Mouse (Mus musculus): ENCODE results near the gene 2900026A02Rik. TPM values are rescaled to one million over a fixed set of nuclear protein-coding genes. Genes with fewer than 3 reads are reported as not detected.

The 2900026A02Rik gene
- polyA plus RNA-seq (2015; fragmentation: Nextera tagmentation; extraction: Ambion mirVana), result 4.3 and 5.1 TPM in 2 replicates

DNA sequence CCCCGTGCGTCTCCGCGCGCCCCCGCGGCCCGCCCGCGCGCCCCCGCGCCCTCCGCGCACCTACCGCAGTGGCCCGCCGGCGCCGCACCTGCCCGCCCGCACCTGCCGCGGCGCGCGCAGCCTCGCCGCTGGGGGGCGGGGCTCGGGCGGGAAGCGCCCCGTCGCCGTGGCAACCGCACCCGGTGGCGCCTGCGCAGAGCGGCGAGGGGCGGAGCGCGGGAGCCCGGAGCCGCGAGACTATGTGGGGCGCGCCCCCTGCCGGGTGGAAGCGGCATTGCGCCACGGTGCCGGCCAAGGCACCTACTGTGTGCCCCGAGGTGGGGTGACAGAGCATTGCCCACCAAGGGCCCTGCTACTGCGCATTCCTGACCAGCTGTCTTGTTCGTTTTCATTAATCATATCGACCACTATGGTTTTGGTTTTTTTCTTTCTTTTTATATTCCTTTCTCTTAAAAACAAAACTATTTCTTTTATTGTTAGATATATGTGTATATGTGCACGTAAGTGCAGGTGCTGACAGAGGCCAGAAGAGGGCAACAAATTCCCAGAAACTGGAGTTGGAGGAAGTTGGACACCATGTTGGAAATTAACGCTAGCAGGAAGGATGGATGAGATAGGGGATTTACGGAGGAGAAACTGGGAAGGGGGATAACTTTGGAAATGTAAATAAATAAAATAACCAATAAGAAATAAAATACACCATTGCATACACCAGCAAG, at the start of gene 2900026A02Rik:
Gene 2900026A02Rik (minus strand): TSS at position 90 of the 719 bp plus-strand sequence.
- Histone ChIP-seq H3K27me3 (no peaks in the 10 kb centered on the region), H3K4me3 (peak within 1 kb of the TSS; percentile 60), H3K4me1 (peaks cover 20% of the 10 kb centered on the region), H3K9me3 (replicated peaks) (no peaks in the 10 kb centered on the region), H3K27ac (no peak within 1 kb of the TSS), H3K36me3 (ENCODE audit: poor library complexity, severe bottlenecking) (no peaks in the 10 kb centered on the region), H3K4me2 (peak within 1 kb of the TSS; percentile 91), H3K9ac (peak within 1 kb of the TSS; percentile 72)
- peak; percentile 44; the same call in 1 of the 2 replicates for ATAC-seq
- 9% methylated on average over 45 of the region's 62 CpGs for WGBS

DNA sequence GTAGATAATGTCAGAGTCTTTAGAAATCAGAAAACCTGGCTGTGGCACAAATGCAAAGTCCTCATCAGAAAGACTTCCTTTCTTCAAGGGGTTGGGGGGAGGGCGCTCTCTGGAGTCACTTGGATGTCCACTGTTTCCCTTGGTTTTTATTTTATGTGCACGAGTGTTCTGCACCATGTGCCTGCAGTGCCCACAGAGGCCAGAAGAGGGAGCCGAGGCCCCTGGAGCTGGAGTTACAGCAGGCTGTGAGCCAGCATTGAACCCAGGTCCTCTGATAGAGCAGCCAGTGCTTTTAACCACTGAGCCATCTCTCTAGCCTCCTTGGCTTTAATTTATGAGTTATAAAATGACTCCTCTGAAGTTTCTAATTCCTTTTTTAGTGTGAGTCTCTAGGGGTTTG, 49.0 kb upstream of the 2900026A02Rik start:
- WGBS, result 70% methylated on average over 3 of the region's 3 CpGs
- Histone ChIP-seq H3K27ac (no peak overlapping the region), H3K36me3 (ENCODE audit: poor library complexity, severe bottlenecking) (peaks cover 44% of the 10 kb centered on the region), H3K9me3 (replicated peaks) (0 out of 2 replicates have a peak, but pooled peaks cover 6% of the 10 kb centered on the region), H3K4me2 (no peak overlapping the region), H3K27me3 (no peaks in the 10 kb centered on the region), H3K4me3 (no peak overlapping the region), H3K4me1 (no peaks in the 10 kb centered on the region), H3K9ac (no peak overlapping the region)
- no peak for ATAC-seq

DNA sequence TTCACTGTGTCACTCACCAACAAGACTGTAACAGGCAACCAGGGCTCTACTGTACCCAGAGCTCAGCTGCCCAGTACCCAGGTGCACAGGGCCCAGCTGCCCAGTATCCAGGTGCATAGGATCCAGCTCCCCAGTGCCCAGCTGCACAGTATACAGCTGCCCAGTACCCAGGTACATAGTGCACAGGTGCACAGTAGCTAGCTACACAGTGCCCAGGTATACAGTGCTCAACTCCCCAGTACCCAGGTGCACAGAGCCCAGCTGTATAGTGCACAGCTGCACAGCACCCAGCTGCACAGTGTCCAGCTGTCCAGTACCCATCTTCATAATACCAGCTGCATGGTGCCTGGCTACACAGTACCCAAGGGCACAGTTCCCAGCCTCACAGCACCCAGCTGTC, 47.2 kb upstream of the 2900026A02Rik start:
- H3K4me3 ChIP-seq, result no peak overlapping the region
- no peak overlapping the region for H3K9ac ChIP-seq
- no peaks in the 10 kb centered on the region for H3K4me1 ChIP-seq
- no peak overlapping the region for H3K4me2 ChIP-seq
- H3K36me3 ChIP-seq (ENCODE audit: poor library complexity, severe bottlenecking), result peaks cover 46% of the 10 kb centered on the region
- 0 out of 2 replicates have a peak, but pooled peaks cover 6% of the 10 kb centered on the region for H3K9me3 ChIP-seq (replicated peaks)
- H3K27me3 ChIP-seq, result no peaks in the 10 kb centered on the region
- ATAC-seq, result 0 out of 2 replicates have a peak, but pooled peaks have one; percentile 30
- no peak overlapping the region for H3K27ac ChIP-seq

DNA sequence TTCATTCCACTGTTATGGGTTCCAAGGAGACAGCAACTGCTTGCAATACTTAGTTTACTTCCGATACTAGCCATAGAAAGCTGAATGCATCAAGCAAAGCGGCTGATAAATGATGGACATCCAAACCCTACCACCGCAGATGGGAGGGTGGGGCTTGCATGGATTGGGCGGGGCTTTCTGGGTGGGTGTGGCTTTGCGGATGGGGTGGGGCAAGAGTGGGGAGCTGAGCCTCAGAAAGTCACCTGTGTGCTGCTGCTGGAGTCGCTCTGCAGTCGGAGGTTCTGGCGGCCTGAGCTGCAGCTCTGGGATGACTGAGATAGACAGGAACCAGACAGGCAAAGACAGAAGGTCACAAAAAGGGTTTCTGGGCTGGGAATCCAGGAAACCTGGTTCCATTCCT, 44.6 kb upstream of the 2900026A02Rik start:
- Histone ChIP-seq H3K9ac (no peak overlapping the region), H3K4me3 (no peak overlapping the region), H3K4me2 (no peak overlapping the region), H3K27me3 (no peaks in the 10 kb centered on the region), H3K9me3 (replicated peaks) (0 out of 2 replicates have a peak, but pooled peaks cover 6% of the 10 kb centered on the region), H3K36me3 (ENCODE audit: poor library complexity, severe bottlenecking) (peaks cover 45% of the 10 kb centered on the region), H3K4me1 (no peaks in the 10 kb centered on the region), H3K27ac (no peak overlapping the region)
- 93% methylated on average over 8 of the region's 8 CpGs for WGBS
- no peak for ATAC-seq

DNA sequence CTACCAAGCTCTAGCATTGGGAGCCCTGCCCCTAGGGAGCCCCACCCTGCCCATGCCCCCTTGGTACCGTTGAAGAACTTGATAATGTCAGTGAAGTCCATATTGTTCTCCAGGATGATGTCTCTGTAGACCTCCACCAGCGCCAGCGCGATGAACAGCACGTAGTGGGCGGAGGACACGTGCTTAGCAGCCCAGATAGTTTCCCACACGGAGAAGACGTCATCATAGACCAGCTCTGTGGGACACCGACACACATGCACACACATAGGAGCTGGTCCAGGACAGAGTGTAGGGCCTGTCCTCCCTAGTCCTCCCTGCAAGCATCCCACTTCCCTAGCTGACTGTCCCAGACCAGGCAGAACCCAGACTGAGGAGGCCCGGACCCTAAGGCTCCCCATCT, 29.8 kb upstream of the 2900026A02Rik start:
- 0 out of 2 replicates have a peak, but pooled peaks cover 16% of the 10 kb centered on the region for H3K36me3 ChIP-seq (ENCODE audit: poor library complexity, severe bottlenecking)

DNA sequence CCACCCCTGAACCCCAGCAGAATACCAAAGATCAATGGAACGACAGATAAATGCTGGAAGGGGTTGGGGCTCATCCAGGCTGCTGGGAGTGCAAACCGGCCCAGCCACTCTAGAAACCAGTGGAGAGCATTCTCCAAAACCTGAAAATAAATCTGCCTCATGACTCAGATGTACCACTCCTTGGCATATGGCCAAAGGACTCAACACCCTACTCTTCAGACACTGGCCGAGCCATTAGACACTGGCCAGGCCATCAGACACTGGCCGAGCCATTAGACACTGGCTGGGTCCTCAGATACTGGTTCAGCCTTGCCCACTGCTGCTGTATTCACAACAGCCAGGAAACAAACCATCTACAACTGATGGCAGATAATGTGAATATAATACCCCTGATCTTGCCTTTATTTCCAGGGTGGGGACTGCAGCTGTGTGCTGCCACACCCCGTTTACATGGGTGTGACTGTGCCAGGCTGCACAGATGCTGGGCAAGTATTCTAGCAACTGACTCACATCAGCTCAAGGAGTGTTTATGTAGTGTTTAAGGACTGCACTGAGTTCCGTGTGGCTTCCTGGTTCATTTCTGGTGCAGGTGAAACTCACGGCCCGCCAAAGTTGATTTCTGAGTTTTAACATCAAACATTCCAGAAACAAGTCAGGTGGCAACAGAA, 28.4 kb upstream of the 2900026A02Rik start:
- Histone ChIP-seq H3K9me3 (replicated peaks) (no peaks in the 10 kb centered on the region), H3K36me3 (ENCODE audit: poor library complexity, severe bottlenecking) (peaks cover 18% of the 10 kb centered on the region; the same call in 1 of the 2 replicates), H3K27me3 (no peaks in the 10 kb centered on the region), H3K4me1 (no peaks in the 10 kb centered on the region), H3K9ac (no peak overlapping the region), H3K27ac (no peak overlapping the region), H3K4me3 (no peak overlapping the region), H3K4me2 (no peak overlapping the region)
- ATAC-seq, result no peak
- WGBS, result 93% methylated on average over 8 of the region's 8 CpGs

More for the DNA sequence above, 29.8 kb upstream of the 2900026A02Rik start:
- Histone ChIP-seq H3K9me3 (replicated peaks) (no peaks in the 10 kb centered on the region), H3K4me2 (no peak overlapping the region), H3K4me1 (no peaks in the 10 kb centered on the region), H3K9ac (no peak overlapping the region), H3K27me3 (no peaks in the 10 kb centered on the region), H3K27ac (no peak overlapping the region), H3K4me3 (no peak overlapping the region)
- no peak for ATAC-seq
- WGBS, result 95% methylated on average over 11 of the region's 11 CpGs

DNA sequence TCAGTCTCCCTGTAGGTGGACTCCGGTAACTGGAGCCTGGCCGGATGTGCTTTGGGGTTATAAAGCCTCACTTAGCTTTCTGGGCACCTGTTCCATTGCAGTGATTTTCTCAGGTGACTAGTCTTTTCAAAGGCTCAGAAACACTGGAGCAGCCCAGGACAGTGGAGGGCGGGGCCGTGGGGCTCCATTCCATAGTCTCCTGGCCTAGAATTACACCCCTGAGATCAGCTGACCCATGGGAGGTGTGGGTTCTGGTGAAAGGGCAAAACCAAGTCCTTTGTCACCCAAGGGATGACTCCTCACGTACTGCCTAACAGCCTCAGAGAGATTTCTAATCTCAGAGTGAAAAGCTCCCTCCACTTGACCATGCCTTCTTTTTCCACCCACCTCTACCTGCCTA, 9.2 kb upstream of the 2900026A02Rik start:
- no peaks in the 10 kb centered on the region for H3K36me3 ChIP-seq (ENCODE audit: poor library complexity, severe bottlenecking)
- no peak overlapping the region for H3K4me2 ChIP-seq
- peaks cover 13% of the 10 kb centered on the region for H3K4me1 ChIP-seq
- WGBS, result 87% methylated on average over 5 of the region's 5 CpGs
- no peak overlapping the region for H3K4me3 ChIP-seq
- H3K27ac ChIP-seq, result no peak overlapping the region
- H3K9me3 ChIP-seq (replicated peaks), result no peaks in the 10 kb centered on the region
- no peaks in the 10 kb centered on the region for H3K27me3 ChIP-seq
- no peak overlapping the region for H3K9ac ChIP-seq
- ATAC-seq, result no peak

DNA sequence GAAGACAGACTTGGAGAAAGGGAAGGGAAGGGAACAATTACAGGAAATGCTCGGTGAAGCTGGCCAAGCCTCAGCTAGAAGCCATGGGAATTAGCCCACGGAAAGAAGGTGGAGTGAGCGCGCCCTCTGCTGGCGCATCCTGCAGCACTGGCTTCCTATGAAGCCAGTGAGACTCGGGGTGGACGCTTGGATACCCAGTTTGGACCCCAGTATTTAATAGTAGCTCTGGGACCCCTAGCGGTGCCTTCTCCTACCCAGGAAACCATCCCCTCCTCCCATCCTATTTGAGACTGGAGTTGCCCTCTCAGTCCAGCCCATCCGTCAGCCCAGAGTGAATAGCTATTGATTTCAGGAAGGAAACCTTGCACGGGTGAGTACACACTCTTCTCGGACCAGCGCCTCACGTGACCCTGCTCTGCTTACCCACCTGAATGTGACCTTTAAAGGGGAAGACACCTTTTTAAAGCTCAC, 5.6 kb upstream of the 2900026A02Rik start, which contains the start of gene Tmem211:
Gene Tmem211 (plus strand): TSS at position 278 of the 471 bp plus-strand sequence.
- H3K36me3 ChIP-seq (ENCODE audit: poor library complexity, severe bottlenecking), result no peaks in the 10 kb centered on the region
- peak within 1 kb of the TSS; percentile 59 for H3K9ac ChIP-seq
- H3K9me3 ChIP-seq (replicated peaks), result no peaks in the 10 kb centered on the region
- no peaks in the 10 kb centered on the region for H3K27me3 ChIP-seq
- WGBS, result 0% methylated on average over 13 of the region's 13 CpGs
- peak within 1 kb of the TSS; percentile 56 for H3K4me2 ChIP-seq
- no peak within 1 kb of the TSS for H3K27ac ChIP-seq
- peak within 1 kb of the TSS; percentile 20 for H3K4me3 ChIP-seq
- ATAC-seq, result peak; percentile 88
- H3K4me1 ChIP-seq, result peaks cover 14% of the 10 kb centered on the region

DNA sequence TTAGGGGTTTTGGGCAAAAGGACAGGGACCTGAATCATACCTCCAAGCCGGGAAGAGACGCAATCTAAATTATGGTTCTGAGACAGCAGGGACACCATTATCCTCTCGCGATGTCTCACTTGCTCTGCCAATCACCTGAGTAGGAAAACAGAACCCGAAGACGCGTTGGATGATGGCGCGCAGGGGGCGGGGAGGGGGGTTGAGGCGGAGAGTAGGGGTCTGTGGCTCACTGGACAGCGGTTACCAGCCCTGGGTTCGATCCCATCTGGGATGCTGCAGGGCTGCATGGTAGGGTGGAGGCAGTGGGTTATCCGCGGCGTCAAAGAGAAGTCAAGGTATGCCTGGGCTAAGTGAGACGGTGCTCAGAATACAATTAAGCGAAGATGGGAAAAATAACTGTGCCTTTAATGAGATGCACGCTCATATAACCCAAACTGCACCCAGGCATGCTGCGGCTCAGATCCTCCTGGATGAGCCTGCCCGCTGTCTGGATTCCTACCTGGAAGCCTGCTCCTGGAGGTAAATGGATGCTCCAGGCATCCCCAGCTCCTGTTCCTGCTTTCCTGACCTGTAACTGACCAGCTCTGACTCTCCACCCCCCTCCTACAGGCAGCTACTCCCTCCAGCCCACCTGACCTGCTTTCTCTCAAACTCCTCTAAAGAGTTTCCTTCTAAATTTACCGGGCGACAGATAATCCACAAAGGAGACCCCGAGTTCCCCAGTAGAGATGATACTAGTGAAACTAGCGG, 4.8 kb upstream of the 2900026A02Rik start:
- H3K9ac ChIP-seq, result peak overlapping the region; percentile 59
- no peaks in the 10 kb centered on the region for H3K9me3 ChIP-seq (replicated peaks)
- no peaks in the 10 kb centered on the region for H3K36me3 ChIP-seq (ENCODE audit: poor library complexity, severe bottlenecking)
- WGBS, result 9% methylated on average over 25 of the region's 25 CpGs
- peak overlapping the region; percentile 20 for H3K4me3 ChIP-seq
- no peak overlapping the region for H3K27ac ChIP-seq
- ATAC-seq, result peak; percentile 34
- peaks cover 14% of the 10 kb centered on the region for H3K4me1 ChIP-seq
- no peaks in the 10 kb centered on the region for H3K27me3 ChIP-seq
- H3K4me2 ChIP-seq, result peak overlapping the region; percentile 56

DNA sequence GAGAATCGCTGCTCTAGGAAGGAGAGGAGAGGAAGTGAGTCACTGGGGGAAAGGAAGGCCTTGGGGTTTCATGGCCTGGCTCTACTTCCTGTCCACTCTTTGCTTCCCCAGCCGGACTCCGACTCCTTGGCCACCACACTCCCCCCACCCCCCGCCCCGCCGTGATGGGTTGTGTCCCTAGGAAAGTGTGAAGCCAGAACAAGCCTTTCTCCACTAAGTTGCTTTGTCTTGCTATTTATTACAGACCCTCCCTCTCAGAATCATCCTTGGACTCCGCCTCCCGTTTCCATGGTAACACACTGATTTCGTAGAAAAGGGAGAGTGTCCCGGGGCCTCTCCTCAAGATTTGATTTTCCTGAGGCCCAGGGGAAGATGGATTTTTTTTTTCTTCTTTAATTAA, 4.2 kb upstream of the 2900026A02Rik start:
- WGBS, result 13% methylated on average over 10 of the region's 10 CpGs
- H3K4me3 ChIP-seq, result no peak overlapping the region

DNA sequence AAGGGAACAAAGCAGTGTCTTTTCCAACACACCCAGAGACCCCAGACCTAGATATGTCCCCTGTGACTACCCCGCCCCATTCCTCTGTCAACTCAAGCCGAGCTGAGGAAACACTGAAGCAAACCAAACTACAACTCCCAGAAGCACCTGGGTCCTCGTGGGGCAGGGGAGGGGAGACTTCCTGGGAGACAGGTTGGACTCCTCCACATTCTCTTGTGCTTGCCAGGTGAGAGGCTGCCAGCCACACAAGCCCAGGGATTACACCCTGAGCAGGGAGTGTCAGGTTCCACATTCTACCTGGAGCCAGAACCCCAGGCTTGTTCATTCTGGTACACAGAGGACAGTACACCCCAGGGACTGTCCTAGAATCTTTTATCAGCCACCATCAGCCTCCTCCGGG, 2.9 kb upstream of the 2900026A02Rik start:
- WGBS, result 62% methylated on average over 4 of the region's 4 CpGs
- Histone ChIP-seq H3K4me1 (peaks cover 22% of the 10 kb centered on the region), H3K4me3 (no peak overlapping the region), H3K4me2 (no peak overlapping the region), H3K27ac (no peak overlapping the region), H3K9ac (no peak overlapping the region), H3K36me3 (ENCODE audit: poor library complexity, severe bottlenecking) (no peaks in the 10 kb centered on the region), H3K27me3 (no peaks in the 10 kb centered on the region), H3K9me3 (replicated peaks) (no peaks in the 10 kb centered on the region)
- ATAC-seq, result no peak

More for the DNA sequence above, 4.2 kb upstream of the 2900026A02Rik start:
- Histone ChIP-seq H3K9me3 (replicated peaks) (no peaks in the 10 kb centered on the region), H3K9ac (no peak overlapping the region), H3K4me2 (peak overlapping the region; percentile 56), H3K36me3 (ENCODE audit: poor library complexity, severe bottlenecking) (no peaks in the 10 kb centered on the region), H3K27ac (no peak overlapping the region; the same call in 1 of the 2 replicates), H3K27me3 (no peaks in the 10 kb centered on the region), H3K4me1 (peaks cover 20% of the 10 kb centered on the region)
- no peak for ATAC-seq

Data from forebrain, embryonic 13.5 days (tissue).